Mouse (Mus musculus) adrenal gland, adult 8-10 months (tissue): Measurements from ENCODE around the gene Cx3cr1. TPM values are rescaled to one million over a fixed set of nuclear protein-coding genes. Genes with fewer than 3 reads are reported as not detected.

Source experiments
- DNase-seq: peaks from one replicate; pipeline ENCODE4 v3.0.0; 2022
- total RNA-seq, 4 experiments: library from RNA; stranded (reverse); gene quantifications; 2 replicates each; pipeline ENCODE4 v1.2.4; 2022

Cx3cr1 gene
- total RNA-seq, 4 experiments from 2014 or later, result 5.7 to 18.2 (median 12.4) TPM

GRCm38 (mm10) chr9:119852347-119853030 is 217.2 kb downstream of the Cx3cr1 start:
- no peak for DNase-seq

Other genes starting within 250 kb of the Cx3cr1 start
- gene Scn11a, start 244.4 kb downstream of the Cx3cr1 start, total RNA-seq, result not detected
- gene Wdr48, start 175.0 kb downstream of the Cx3cr1 start, total RNA-seq, result 10 to 100 TPM; 44.9 to 69.9 (median 57.6) TPM
- gene Gorasp1, start 132.3 kb downstream of the Cx3cr1 start, total RNA-seq, result 10 to 100 TPM; 31.7 to 45.8 (median 42.3) TPM
- under 1 TPM; 0.09 to 0.43 (median 0.28) TPM for gene Ttc21a, start 132.3 kb downstream of the Cx3cr1 start, total RNA-seq
- 10 to 100 TPM in 3 of 4 experiments, 1 to 10 TPM in 1; 7.7 to 69.5 (median 16.0) TPM for gene Csrnp1, start 85.2 kb downstream of the Cx3cr1 start, total RNA-seq
- under 1 TPM; 0.06 to 0.16 (median 0.10) TPM for gene Xirp1, start 46.3 kb downstream of the Cx3cr1 start, total RNA-seq
- gene Ccr8, start 22.2 kb upstream of the Cx3cr1 start, total RNA-seq, result not detected
- 10 to 100 TPM; 30.0 to 35.8 (median 30.9) TPM for gene Slc25a38, start 40.5 kb upstream of the Cx3cr1 start, total RNA-seq
- gene Rpsa, start 57.8 kb upstream of the Cx3cr1 start, total RNA-seq, result 100 to 1,000 TPM; 670 to 850 (median 733) TPM
- under 1 TPM; 0.23 to 0.59 (median 0.37) TPM for gene Mobp, start 79.8 kb upstream of the Cx3cr1 start, total RNA-seq
- 10 to 100 TPM in 1 of 4 experiments, 1 to 10 TPM in 3; 5.5 to 10.8 (median 7.0) TPM for gene Myrip, start 231.6 kb upstream of the Cx3cr1 start, total RNA-seq